Mouse (Mus musculus): Measurements from ENCODE around the gene Coq3. TPM values are rescaled to one million over a fixed set of nuclear protein-coding genes. Genes with fewer than 3 reads are reported as not detected.

Coq3 gene
- polyA plus RNA-seq, 1 experiment from 2014 or later = 13.4 TPM

GRCm38 (mm10) chr4:21935378-21935777 lies 55.9 kb downstream of the Coq3 start:
- Histone ChIP-seq H3K36me3 (peaks cover 20% of the 10 kb centered on the region), H3K4me1 (replicated peaks) (peaks cover 39% of the 10 kb centered on the region), H3K4me3 (no peak overlapping the region), H3K27me3 (no peaks in the 10 kb centered on the region), H3K9ac (no peak overlapping the region), H3K27ac (replicated peaks) (no peak overlapping the region), H3K9me3 (no peaks in the 10 kb centered on the region), H3K4me2 (no peak overlapping the region)
- 91% methylated on average over 2 of the region's 2 CpGs for WGBS
- ATAC-seq (ENCODE audit: low read depth) = no peak

DNA sequence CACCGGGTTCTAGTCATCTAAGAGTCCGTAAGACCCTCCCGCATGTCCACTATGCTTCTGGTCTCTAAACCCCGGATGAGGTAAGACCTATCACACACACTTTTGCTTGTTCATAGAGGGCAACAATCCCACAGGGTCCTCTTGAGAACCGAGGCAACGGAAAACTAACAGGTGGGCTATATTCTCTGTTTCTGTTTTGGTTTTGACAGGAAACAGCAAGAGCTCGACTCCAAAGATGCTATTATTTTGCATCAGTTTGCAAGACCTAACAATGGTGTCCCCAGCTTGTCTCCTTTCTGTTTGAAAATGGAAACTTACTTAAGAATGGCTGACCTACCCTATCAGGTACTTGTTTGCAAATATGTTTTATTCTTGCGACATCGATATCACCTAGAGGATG lies 57.0 kb downstream of the Coq3 start:
- no peak for ATAC-seq (ENCODE audit: low read depth)
- Histone ChIP-seq H3K36me3 (peaks cover 25% of the 10 kb centered on the region), H3K27me3 (no peaks in the 10 kb centered on the region), H3K27ac (replicated peaks) (no peak overlapping the region), H3K9ac (no peak overlapping the region), H3K9me3 (no peaks in the 10 kb centered on the region), H3K4me3 (no peak overlapping the region), H3K4me1 (replicated peaks) (peaks cover 41% of the 10 kb centered on the region), H3K4me2 (no peak overlapping the region)
- 94% methylated on average over 9 of the region's 9 CpGs for WGBS

GRCm38 (mm10) chr4:21937890-21938289 lies 58.4 kb downstream of the Coq3 start:
- WGBS = 80% methylated on average over 8 of the region's 8 CpGs

GRCm38 (mm10) chr4:21944672-21945071 lies 65.2 kb downstream of the Coq3 start:
- 85% methylated on average over 3 of the region's 3 CpGs for WGBS
- Histone ChIP-seq H3K9ac (no peak overlapping the region), H3K27me3 (no peaks in the 10 kb centered on the region), H3K4me2 (no peak overlapping the region), H3K27ac (replicated peaks) (no peak overlapping the region), H3K4me1 (replicated peaks) (peaks cover 6% of the 10 kb centered on the region; the same call in 1 of the 2 replicates), H3K4me3 (no peak overlapping the region), H3K36me3 (peaks cover 37% of the 10 kb centered on the region), H3K9me3 (no peaks in the 10 kb centered on the region)
- no peak for ATAC-seq (ENCODE audit: low read depth)

More at GRCm38 (mm10) chr4:21937890-21938289, 58.4 kb downstream of the Coq3 start:
- H3K27ac ChIP-seq (replicated peaks) = no peak overlapping the region
- peaks cover 33% of the 10 kb centered on the region for H3K4me1 ChIP-seq (replicated peaks)
- H3K4me2 ChIP-seq = no peak overlapping the region
- H3K27me3 ChIP-seq = no peaks in the 10 kb centered on the region
- H3K9me3 ChIP-seq = no peaks in the 10 kb centered on the region
- no peak for ATAC-seq (ENCODE audit: low read depth)
- H3K9ac ChIP-seq = no peak overlapping the region
- no peak overlapping the region for H3K4me3 ChIP-seq
- H3K36me3 ChIP-seq = peaks cover 25% of the 10 kb centered on the region

DNA sequence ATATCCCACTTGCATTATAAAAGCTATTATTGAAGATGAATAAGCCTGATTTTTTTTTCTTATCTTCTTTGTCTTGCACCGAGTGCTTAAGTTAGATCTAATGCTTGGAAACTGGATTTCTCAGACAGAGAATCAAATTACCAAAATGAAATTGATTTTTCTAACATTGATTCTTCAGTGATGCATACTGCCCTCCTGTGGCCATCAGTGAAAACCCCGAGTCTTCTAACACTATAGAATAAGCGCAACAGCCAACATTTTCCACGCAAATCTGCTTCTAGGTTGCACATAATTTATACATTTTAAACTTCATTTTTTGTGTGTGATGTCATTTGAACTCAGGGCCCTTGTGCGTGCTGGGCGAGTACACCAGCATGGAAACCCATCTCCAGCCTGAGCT lies 72.0 kb downstream of the Coq3 start:
- no peak overlapping the region for H3K4me3 ChIP-seq
- H3K36me3 ChIP-seq = peaks cover 55% of the 10 kb centered on the region
- no peak overlapping the region for H3K9ac ChIP-seq
- WGBS = 54% methylated on average over 6 of the region's 6 CpGs
- no peak overlapping the region for H3K27ac ChIP-seq (replicated peaks)
- no peaks in the 10 kb centered on the region for H3K4me1 ChIP-seq (replicated peaks)
- H3K4me2 ChIP-seq = no peak overlapping the region
- no peaks in the 10 kb centered on the region for H3K27me3 ChIP-seq
- ATAC-seq (ENCODE audit: low read depth) = no peak
- H3K9me3 ChIP-seq = no peaks in the 10 kb centered on the region

GRCm38 (mm10) chr4:21952255-21952654 lies 72.8 kb downstream of the Coq3 start:
- Histone ChIP-seq H3K27me3 (no peaks in the 10 kb centered on the region), H3K9me3 (no peaks in the 10 kb centered on the region), H3K4me1 (replicated peaks) (no peaks in the 10 kb centered on the region), H3K27ac (replicated peaks) (no peak overlapping the region), H3K36me3 (peaks cover 57% of the 10 kb centered on the region), H3K4me2 (no peak overlapping the region), H3K4me3 (no peak overlapping the region), H3K9ac (no peak overlapping the region)
- WGBS = 82% methylated on average over 2 of the region's 2 CpGs
- ATAC-seq (ENCODE audit: low read depth) = no peak

GRCm38 (mm10) chr4:21957570-21958321 lies 78.3 kb downstream of the Coq3 start:
- peak; percentile 47; the same call in 1 of the 2 replicates for ATAC-seq (ENCODE audit: low read depth)

More at GRCm38 (mm10) chr4:21957570-21958321, 78.3 kb downstream of the Coq3 start:
- Histone ChIP-seq H3K27me3 (no peaks in the 10 kb centered on the region), H3K4me3 (no peak overlapping the region), H3K36me3 (peaks cover 57% of the 10 kb centered on the region), H3K4me2 (no peak overlapping the region), H3K9me3 (no peaks in the 10 kb centered on the region), H3K9ac (no peak overlapping the region), H3K4me1 (replicated peaks) (peaks cover under 1% of the 10 kb centered on the region; the same call in 1 of the 2 replicates), H3K27ac (replicated peaks) (no peak overlapping the region)
- 61% methylated on average over 7 of the region's 7 CpGs for WGBS

Other genes with a start within 250 kb of the Coq3 start
- gene Prdm13, start 193.7 kb upstream of the Coq3 start, polyA plus RNA-seq (2015; fragmentation: Nextera tagmentation; extraction: Ambion mirVana) = 1.4 and 2.0 TPM in 2 replicates
- 69.8 and 72.8 TPM in 2 replicates for gene Ccnc, start 152.0 kb upstream of the Coq3 start, polyA plus RNA-seq (2015; fragmentation: Nextera tagmentation; extraction: Ambion mirVana)
- 6.5 and 8.4 TPM in 2 replicates for gene Usp45, start 112.5 kb upstream of the Coq3 start, polyA plus RNA-seq (2015; fragmentation: Nextera tagmentation; extraction: Ambion mirVana)
- gene Tstd3, start 112.5 kb upstream of the Coq3 start, polyA plus RNA-seq (2015; fragmentation: Nextera tagmentation; extraction: Ambion mirVana) = 23.9 and 24.8 TPM in 2 replicates
- 150 and 166 TPM in 2 replicates for gene Pnisr, start 32.1 kb upstream of the Coq3 start, polyA plus RNA-seq (2015; fragmentation: Nextera tagmentation; extraction: Ambion mirVana)
- 19.6 and 20.3 TPM in 2 replicates for gene Faxc, start 51.7 kb downstream of the Coq3 start, polyA plus RNA-seq (2015; fragmentation: Nextera tagmentation; extraction: Ambion mirVana)

Data from neural tube, embryonic 13.5 days (tissue).